ENCODE assay signal across 10 mouse cellular contexts in genomic region chr3:152757464-152758393, GRCm38 (mm10). TPM values are rescaled to one million over a fixed set of nuclear protein-coding genes. Genes with fewer than 3 reads are reported as not detected.
DNase-seq lines count a peak whose midpoint lies in the region; ATAC-seq lines count a peak whose summit lies in the region.
"Had no signal": no experiment of that assay in that cellular context is flagged by ENCODE, and none has a peak within 500 bp of the region (broad histone marks: within the 10 kb centered on the region; RNA-seq: fewer than 3 reads in every experiment).

No protein-coding gene starts in this region.

- H3K4me3 ChIP-seq in forebrain, embryonic 12.5 days (replicated peaks): no peak overlapping the region
- no peak overlapping the region for H3K4me3 ChIP-seq in limb, embryonic 12.5 days (replicated peaks)
- H3K4me3 ChIP-seq in stomach, embryonic 15.5 days (replicated peaks): no peak overlapping the region
- H3K4me3 ChIP-seq: embryonic facial prominence, embryonic 15.5 days had no signal

- H3K4me2 ChIP-seq in forebrain, embryonic 12.5 days: no peak overlapping the region
- no peak overlapping the region for H3K4me2 ChIP-seq in limb, embryonic 12.5 days
- H3K4me2 ChIP-seq in stomach, embryonic 15.5 days: no peak overlapping the region
- H3K4me2 ChIP-seq: embryonic facial prominence, embryonic 15.5 days had no signal

- DNase-seq in spleen, adult 12 weeks (ENCODE audit: low spot score): peak; percentile 23
- no peak for DNase-seq in spleen, postnatal 14 days (ENCODE audit: low spot score in 2 of 2)
- no peak for DNase-seq in adrenal gland, postnatal 10 days
- DNase-seq in layer of hippocampus, postnatal 36 days: no peak
- no peak for DNase-seq in kidney, postnatal 36 days

- peak overlapping the region; percentile 37 for H3K27ac ChIP-seq in forebrain, embryonic 12.5 days
- peak overlapping the region; percentile 57 for H3K27ac ChIP-seq in limb, embryonic 12.5 days
- H3K27ac ChIP-seq in stomach, embryonic 15.5 days: no peak overlapping the region
- H3K27ac ChIP-seq: embryonic facial prominence, embryonic 15.5 days; kidney, postnatal 0 days had no signal

- no peaks in the 10 kb centered on the region for H3K27me3 ChIP-seq in forebrain, embryonic 12.5 days
- no peaks in the 10 kb centered on the region for H3K27me3 ChIP-seq in limb, embryonic 12.5 days
- H3K27me3 ChIP-seq in stomach, embryonic 15.5 days (replicated peaks): no peaks in the 10 kb centered on the region
- H3K27me3 ChIP-seq: embryonic facial prominence, embryonic 15.5 days had no signal

- WGBS in forebrain, embryonic 12.5 days: 87% methylated on average over 12 of the region's 12 CpGs
- WGBS in limb, embryonic 12.5 days: 78% methylated on average over 12 of the region's 12 CpGs
- 74% methylated on average over 12 of the region's 12 CpGs for WGBS in stomach, embryonic 15.5 days

- H3K4me1 ChIP-seq in forebrain, embryonic 12.5 days: peaks cover 23% of the 10 kb centered on the region
- H3K4me1 ChIP-seq in limb, embryonic 12.5 days (replicated peaks): peaks cover 17% of the 10 kb centered on the region
- H3K4me1 ChIP-seq in stomach, embryonic 15.5 days: peaks cover 5% of the 10 kb centered on the region; the same call in 1 of the 2 replicates

- no peaks in the 10 kb centered on the region; the same call in 1 of the 2 replicates for H3K9me3 ChIP-seq in forebrain, embryonic 12.5 days
- no peaks in the 10 kb centered on the region for H3K9me3 ChIP-seq in limb, embryonic 12.5 days
- H3K9me3 ChIP-seq in stomach, embryonic 15.5 days: no peaks in the 10 kb centered on the region
- H3K9me3 ChIP-seq: embryonic facial prominence, embryonic 15.5 days had no signal

- H3K36me3 ChIP-seq in forebrain, embryonic 12.5 days (replicated peaks): no peaks in the 10 kb centered on the region
- peaks cover under 1% of the 10 kb centered on the region; the same call in 1 of the 2 replicates for H3K36me3 ChIP-seq in limb, embryonic 12.5 days
- H3K36me3 ChIP-seq in stomach, embryonic 15.5 days: no peaks in the 10 kb centered on the region
- H3K36me3 ChIP-seq: embryonic facial prominence, embryonic 15.5 days had no signal

- no peak overlapping the region for H3K9ac ChIP-seq in forebrain, embryonic 12.5 days
- H3K9ac ChIP-seq in limb, embryonic 12.5 days (replicated peaks): no peak overlapping the region
- no peak overlapping the region for H3K9ac ChIP-seq in stomach, embryonic 15.5 days
- H3K9ac ChIP-seq: embryonic facial prominence, embryonic 15.5 days had no signal

- 0 out of 2 replicates have a peak, but pooled peaks have one; percentile 5 for ATAC-seq in forebrain, embryonic 12.5 days (ENCODE audit: low FRiP score)
- ATAC-seq in limb, embryonic 12.5 days (ENCODE audit: insufficient number of reproducible peaks, insufficient read depth, low FRiP score, low TSS enrichment, low read depth): peak; percentile 66; the same call in 1 of the 2 replicates
- peak; percentile 91 for ATAC-seq in stomach, embryonic 15.5 days (ENCODE audit: insufficient read depth, low FRiP score, low read depth)

RNA-seq across cellular contexts. Expression of gene Pigk, which starts 43.8 kb away (rescaled TPM):
- 32.5 and 34.1 TPM in 2 replicates for polyA plus RNA-seq in forebrain, embryonic 12.5 days (2016; fragmentation: Nextera tagmentation; extraction: Ambion mirVana)
- polyA plus RNA-seq in limb, embryonic 12.5 days (2016; fragmentation: Nextera tagmentation; extraction: Ambion mirVana): 46.2 and 49.4 TPM in 2 replicates
- polyA plus RNA-seq in stomach, embryonic 15.5 days (2015; fragmentation: Nextera tagmentation; extraction: Ambion mirVana): 41.0 and 44.9 TPM in 2 replicates
- total RNA-seq in adrenal gland, postnatal 10 days (2021): 10 to 100 TPM; 44.6 to 48.7 TPM
- total RNA-seq in layer of hippocampus, postnatal 36 days (2021): 10 to 100 TPM; 44.2 to 48.7 TPM

Comparison
In these comparisons a context has a peak if more than half of its experiments do, and no peak if none do; other contexts are left out.
1. ATAC-seq: peak in every context shown above with its lines; median percentile 91 in stomach, embryonic 15.5 days; 66 in limb, embryonic 12.5 days; 5 in forebrain, embryonic 12.5 days.